Mouse (Mus musculus) forebrain, embryonic 16.5 days (tissue): Measurements from ENCODE around the gene Sytl3. TPM values are rescaled to one million over a fixed set of nuclear protein-coding genes. Genes with fewer than 3 reads are reported as not detected.
"Not testable (repeated sequence)": the region's sequence is repeated elsewhere in the genome, so short reads cannot be mapped to it uniquely, and the experiment has no call there.

Experiments used
- ATAC-seq: fragments of 200-750 bp; cut with Nextera tagmentation; 2 replicates; pipeline ENCODE4 v1.8.0; 2017; ENCODE audit warnings: mild to moderate bottlenecking, moderate library complexity
- H3K27ac ChIP-seq: fragments of 300-500 bp; sonication (generic); 2 replicates; pipeline ENCODE4 v1.5.1; 2014; ENCODE audit warnings: low read length, control low read depth
- H3K27me3 ChIP-seq: fragments of 300-500 bp; sonication (generic); replicated peaks from 2 replicates; pipeline ENCODE4 v1.6.1; 2014; ENCODE audit warnings: low read length; ENCODE audit not compliant: control insufficient read depth, insufficient read depth
- H3K36me3 ChIP-seq: fragments of 300-500 bp; sonication (generic); 2 replicates; pipeline ENCODE4 v1.6.1; 2014; ENCODE audit not compliant: control insufficient read depth, insufficient read depth
- H3K4me1 ChIP-seq: fragments of 300-500 bp; sonication (generic); replicated peaks from 2 replicates; pipeline ENCODE4 v1.6.1; 2014; ENCODE audit warnings: low read length; ENCODE audit not compliant: control insufficient read depth, insufficient read depth
- H3K4me2 ChIP-seq: fragments of 300-500 bp; sonication (generic); 2 replicates; pipeline ENCODE4 v1.6.1; 2014; ENCODE audit warnings: mild to moderate bottlenecking, low read length, control low read depth
- H3K4me3 ChIP-seq: fragments of 300-500 bp; sonication (generic); replicated peaks from 2 replicates; pipeline ENCODE4 v1.5.1; 2014; ENCODE audit warnings: mild to moderate bottlenecking, low read length, control low read depth
- H3K9ac ChIP-seq: fragments of 300-500 bp; sonication (generic); replicated peaks from 2 replicates; pipeline ENCODE4 v1.6.1; 2014; ENCODE audit warnings: low read depth, low read length, control low read depth
- H3K9me3 ChIP-seq: fragments of 300-500 bp; sonication (generic); 2 replicates; pipeline ENCODE4 v1.6.1; 2016; ENCODE audit warnings: low read length; ENCODE audit not compliant: control insufficient read depth
- WGBS: fragments of 180-500 bp; shearing (Covaris S2); extraction: QIAGEN DNeasy Blood & Tissue Kit; methylation state at CpG from one replicate; pipeline ENCODE4 v1.1.7; 2014; 5-methylcytosine and 5-hydroxymethylcytosine counted together
- polyA plus RNA-seq: library from polyadenylated mRNA; unstranded; fragments of >200 nt; fragmentation: Nextera tagmentation; extraction: Ambion mirVana; gene quantifications from 2 replicates; pipeline ENCODE4 v1.2.1, GENCODE M21; 2015

The Sytl3 gene
- polyA plus RNA-seq, 1 experiment from 2014 or later: 0.30 TPM

DNA sequence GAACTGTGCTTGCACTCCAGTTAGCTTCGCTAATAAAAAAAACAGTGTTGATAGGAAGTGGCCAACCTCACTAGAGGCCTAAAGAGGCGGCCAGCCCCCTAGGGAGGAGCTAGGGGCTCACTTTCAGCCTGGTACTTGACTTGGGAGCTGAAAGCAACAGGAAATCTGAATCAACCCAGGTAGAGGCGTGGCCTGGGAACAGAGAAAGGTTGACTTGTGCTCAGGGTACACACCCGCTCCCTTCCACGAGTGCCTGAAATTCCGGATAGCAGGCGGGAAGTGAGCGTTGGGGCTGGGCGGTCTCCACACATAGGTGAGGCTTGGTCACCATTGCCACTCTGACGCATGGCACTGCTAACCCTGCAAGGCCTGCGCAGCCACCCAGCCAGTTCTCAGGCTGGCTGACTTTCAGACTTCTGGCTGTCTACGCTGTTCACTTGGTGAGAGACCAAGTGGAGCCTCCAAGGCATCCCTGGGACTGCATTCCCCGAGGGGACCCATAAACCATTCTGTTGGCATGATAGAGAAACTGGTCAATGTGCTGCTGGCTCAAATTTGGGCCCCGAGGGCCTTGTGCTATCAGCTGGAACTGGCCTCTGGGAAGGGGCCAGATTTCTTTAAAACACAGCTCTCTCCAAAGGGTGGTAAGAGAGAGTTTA is 18.0 kb upstream of the Sytl3 start:
- ATAC-seq, H3K4me2 ChIP-seq, H3K4me3 ChIP-seq, H3K9me3 ChIP-seq, H3K27ac ChIP-seq, H3K36me3 ChIP-seq, H3K27me3 ChIP-seq, H3K4me1 ChIP-seq, H3K9ac ChIP-seq: not testable (repeated sequence)
- WGBS: 83% methylated on average over 14 of the region's 14 CpGs

DNA sequence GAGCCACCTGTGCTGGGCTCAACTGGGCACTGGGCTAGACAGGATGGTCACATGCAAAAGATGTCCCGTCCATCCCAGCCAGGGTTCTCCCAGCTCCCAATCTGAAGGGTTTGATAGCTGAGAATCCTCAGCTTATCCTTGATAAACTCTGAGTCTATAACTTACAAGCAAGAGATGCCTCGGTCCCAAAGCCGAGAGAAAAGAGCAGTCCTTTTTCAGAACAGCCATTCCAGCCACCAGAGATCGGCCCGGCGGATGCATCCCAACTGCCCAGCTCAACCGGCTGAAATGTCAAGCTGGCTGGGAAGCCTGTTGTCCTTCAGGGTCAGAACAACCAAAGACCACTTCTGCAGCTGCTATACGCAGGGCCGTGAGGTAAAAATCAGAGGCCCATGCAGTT is 14.7 kb upstream of the Sytl3 start:
- not testable (repeated sequence) for H3K27me3 ChIP-seq, ATAC-seq, H3K9ac ChIP-seq, H3K4me1 ChIP-seq, H3K9me3 ChIP-seq, H3K36me3 ChIP-seq, H3K4me3 ChIP-seq, H3K4me2 ChIP-seq, H3K27ac ChIP-seq
- WGBS: 91% methylated on average over 8 of the region's 9 CpGs

DNA sequence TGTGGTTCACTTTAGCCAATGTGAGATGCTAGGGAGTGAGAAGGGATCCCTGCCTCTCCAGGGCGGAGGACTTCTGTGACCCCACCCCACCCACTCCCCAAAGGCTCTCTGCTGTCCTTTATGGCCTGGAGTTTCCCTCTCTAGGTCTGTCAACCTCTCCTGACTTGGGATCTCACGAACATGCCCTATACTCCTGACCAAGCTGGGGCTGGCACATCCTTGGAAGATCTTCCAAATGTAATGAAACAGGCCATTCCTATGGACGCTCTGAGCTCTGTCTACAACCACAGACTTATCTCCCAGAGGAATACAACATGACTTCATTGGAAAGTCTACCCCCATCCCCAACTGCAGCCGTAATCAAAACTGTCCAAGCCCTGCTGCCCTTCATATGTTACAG is 14.2 kb upstream of the Sytl3 start:
- ATAC-seq, H3K27ac ChIP-seq, H3K4me1 ChIP-seq, H3K9ac ChIP-seq, H3K4me2 ChIP-seq, H3K9me3 ChIP-seq, H3K4me3 ChIP-seq, H3K27me3 ChIP-seq, H3K36me3 ChIP-seq: not testable (repeated sequence)
- 93% methylated on average over 4 of the region's 4 CpGs for WGBS

DNA sequence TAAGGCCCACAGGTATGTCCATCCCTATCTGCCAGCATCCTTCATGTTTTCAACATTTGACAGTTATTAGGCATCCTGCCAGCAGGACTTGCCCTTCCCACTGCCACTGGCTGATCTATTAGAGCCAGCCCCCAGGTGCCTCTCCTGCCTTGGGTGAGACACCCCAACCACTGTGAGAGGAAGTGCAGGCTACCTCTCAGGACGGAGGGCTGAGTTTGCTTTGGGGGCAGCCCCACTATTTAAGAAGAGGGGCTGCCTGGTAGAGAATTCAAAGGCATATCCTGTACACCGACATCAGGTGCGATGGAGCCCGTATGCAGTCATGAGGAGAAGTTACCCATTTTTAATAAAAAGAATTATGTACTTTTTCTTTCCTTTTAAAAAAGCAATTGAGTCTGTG is 13.2 kb upstream of the Sytl3 start:
- not testable (repeated sequence) for H3K36me3 ChIP-seq, H3K27me3 ChIP-seq, H3K4me1 ChIP-seq, H3K9me3 ChIP-seq, ATAC-seq, H3K4me3 ChIP-seq, H3K4me2 ChIP-seq, H3K9ac ChIP-seq, H3K27ac ChIP-seq
- WGBS: 94% methylated on average over 4 of the region's 4 CpGs

DNA sequence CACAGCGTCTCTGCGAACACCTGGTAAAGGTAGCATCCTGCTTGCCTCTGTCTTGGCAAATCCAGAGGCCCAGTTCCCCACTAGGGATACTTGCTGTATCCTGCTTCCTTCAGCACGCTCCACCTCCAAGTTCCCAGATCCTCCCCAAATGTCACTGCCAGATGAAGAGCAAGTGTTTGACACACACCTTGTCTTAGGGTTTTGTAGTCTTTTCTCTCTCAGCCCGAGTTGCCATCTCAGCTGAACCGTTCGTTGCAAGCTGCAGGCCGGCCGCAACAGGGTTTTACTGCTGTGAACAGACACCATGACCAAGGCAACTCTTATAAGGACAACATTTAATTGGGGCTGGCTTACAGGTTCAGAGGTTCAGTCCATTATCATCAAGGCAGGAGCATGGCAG is 12.1 kb upstream of the Sytl3 start:
- not testable (repeated sequence) for H3K4me1 ChIP-seq, H3K4me3 ChIP-seq, H3K36me3 ChIP-seq, ATAC-seq, H3K9me3 ChIP-seq, H3K27ac ChIP-seq, H3K27me3 ChIP-seq, H3K4me2 ChIP-seq, H3K9ac ChIP-seq
- WGBS: 100% methylated on average over 7 of the region's 8 CpGs

DNA sequence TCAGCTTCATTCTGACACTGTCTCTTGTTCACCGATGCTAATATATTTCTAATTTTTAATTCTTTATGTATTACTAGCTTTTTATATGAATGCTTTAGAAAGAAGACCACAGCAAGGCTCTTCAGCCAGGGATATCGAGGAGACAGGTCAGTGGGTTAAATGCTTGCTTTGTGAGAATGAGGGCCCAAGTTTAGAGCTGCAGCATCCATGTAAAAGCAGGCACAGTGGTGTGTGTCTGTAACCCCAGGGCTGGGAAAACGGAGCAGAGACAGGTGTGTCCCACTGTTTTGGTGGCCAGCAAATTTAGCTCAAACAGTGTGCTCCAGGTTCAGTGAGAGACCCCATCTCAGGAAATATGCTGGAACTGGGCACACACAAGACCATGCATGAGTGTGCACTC is 11.4 kb upstream of the Sytl3 start:
- H3K27me3 ChIP-seq, H3K27ac ChIP-seq, H3K4me2 ChIP-seq, H3K36me3 ChIP-seq, H3K4me1 ChIP-seq, ATAC-seq, H3K9ac ChIP-seq, H3K4me3 ChIP-seq, H3K9me3 ChIP-seq: not testable (repeated sequence)
- 87% methylated on average over 3 of the region's 3 CpGs for WGBS

DNA sequence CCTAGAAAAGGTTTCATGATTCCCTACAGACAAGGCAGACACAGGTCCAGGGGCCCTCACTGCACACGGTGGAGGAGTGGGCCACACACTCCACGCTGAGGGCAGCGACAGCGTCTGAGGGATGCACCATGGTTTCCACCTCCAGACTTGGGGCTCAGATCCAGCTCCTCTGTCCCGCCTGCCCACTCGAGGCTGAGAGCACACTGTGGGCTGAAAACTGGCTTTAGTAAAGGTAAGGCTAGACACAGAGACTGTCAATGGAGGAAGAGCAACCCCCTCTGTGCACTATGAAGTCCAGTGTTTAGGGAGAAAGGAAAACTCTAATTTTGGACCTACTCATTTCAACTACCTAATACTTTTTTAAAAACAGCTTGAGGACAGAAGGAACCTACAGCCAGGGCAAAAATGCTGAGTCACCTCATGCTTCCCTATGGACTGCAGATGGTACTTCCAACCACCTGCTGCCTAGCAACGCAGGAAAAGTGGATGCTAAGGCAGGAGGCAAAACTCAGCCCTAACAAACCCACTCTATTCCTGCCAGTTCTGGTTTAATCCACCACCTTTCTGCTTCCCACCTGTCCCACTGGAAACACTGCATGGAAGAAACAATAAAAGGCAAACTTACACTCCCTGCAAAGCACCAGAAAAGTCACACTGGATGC is 7.9 kb upstream of the Sytl3 start:
- H3K27me3 ChIP-seq, H3K36me3 ChIP-seq, H3K27ac ChIP-seq, H3K9me3 ChIP-seq, H3K4me1 ChIP-seq, H3K4me3 ChIP-seq, ATAC-seq, H3K9ac ChIP-seq, H3K4me2 ChIP-seq: not testable (repeated sequence)
- 87% methylated on average over 5 of the region's 7 CpGs for WGBS

DNA sequence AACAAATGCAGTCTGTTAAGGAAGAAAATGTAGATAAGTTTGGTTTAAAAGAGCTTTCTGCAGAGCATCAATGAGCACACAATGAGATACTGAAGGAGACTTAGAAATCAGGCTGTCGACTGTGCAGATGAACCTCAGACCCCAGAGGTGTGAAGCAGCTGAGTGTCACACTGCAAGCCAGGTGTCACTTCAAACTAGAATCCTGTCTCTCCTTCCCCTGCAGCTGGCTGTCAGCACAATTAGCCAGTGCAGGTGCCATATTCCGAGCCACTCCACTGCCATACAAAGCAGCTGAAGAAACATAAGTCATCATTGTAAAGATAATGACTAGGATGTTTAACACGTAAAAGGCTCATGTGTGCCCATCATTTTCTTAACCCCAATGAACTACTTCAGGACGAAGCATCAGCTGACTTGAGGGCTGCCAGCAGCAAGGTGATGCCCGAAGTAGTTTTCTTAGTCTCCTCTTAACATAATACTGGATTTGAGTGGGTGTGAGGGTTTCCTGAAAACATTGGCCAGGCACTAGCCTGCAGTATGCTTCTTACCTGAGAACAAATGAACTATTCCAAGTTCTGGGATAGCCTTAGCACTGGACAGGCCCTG is 5.4 kb upstream of the Sytl3 start:
- H3K36me3 ChIP-seq, H3K4me2 ChIP-seq, H3K27ac ChIP-seq, ATAC-seq, H3K27me3 ChIP-seq, H3K9ac ChIP-seq, H3K4me3 ChIP-seq, H3K9me3 ChIP-seq, H3K4me1 ChIP-seq: not testable (repeated sequence)
- WGBS: 83% methylated on average over 4 of the region's 5 CpGs

DNA sequence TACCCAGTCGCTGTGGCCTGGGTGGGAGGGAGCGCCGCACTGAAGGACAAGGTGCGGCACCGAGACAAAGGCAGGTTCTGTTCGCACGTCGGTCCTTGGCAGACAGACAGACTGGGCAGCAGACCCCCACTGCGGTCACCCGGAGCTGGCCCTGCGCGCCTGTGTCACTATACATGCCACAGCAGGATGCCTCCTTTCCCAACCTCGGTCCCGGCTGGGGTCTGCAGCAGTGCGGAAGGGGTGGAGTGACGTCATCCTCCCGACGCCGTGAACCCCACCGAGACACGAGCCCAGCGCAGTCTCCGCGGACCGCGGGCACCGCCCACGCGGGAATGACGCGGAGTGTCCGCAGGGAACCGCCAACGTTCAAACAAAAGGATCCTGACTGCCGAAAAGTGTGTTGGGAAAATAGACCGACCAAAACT is 3.8 kb upstream of the Sytl3 start:
- under 1% methylated on average over 34 of the region's 36 CpGs for WGBS
- ATAC-seq: peak; percentile 94
- peak overlapping the region; percentile 80 for H3K27ac ChIP-seq
- peak overlapping the region; percentile 48 for H3K4me3 ChIP-seq
- peak overlapping the region; percentile 68 for H3K9ac ChIP-seq
- H3K27me3 ChIP-seq, H3K4me1 ChIP-seq, H3K36me3 ChIP-seq, H3K9me3 ChIP-seq: not testable (repeated sequence)
- H3K4me2 ChIP-seq: peak overlapping the region; percentile 43
